Mouse (Mus musculus) cortical plate, adult 2 months (tissue): Measurements from ENCODE around the gene Ehd1.
A peak's percentile ranks its signal among the peaks of the same experiment; 100 is the strongest.

Source experiments
- CTCF ChIP-seq: fragments of 200-500 bp; IDR thresholded peaks from 2 replicates; pipeline ENCODE4 v1.5.1; 2011; ENCODE audit warnings: mild to moderate bottlenecking, control low read depth, low read length; ENCODE audit not compliant: insufficient read depth; ENCODE audit errors: extremely low read depth
- POLR2A ChIP-seq: fragments of 200-500 bp; IDR thresholded peaks from 2 replicates; pipeline ENCODE4 v1.6.1; 2011; ENCODE audit warnings: mild to moderate bottlenecking, low read length, control low read depth; ENCODE audit not compliant: insufficient read depth; ENCODE audit errors: extremely low read depth

- peak; percentile 60; the same call in 1 of the 2 replicates for TF ChIP-seq POLR2A
- no peak for TF ChIP-seq CTCF
Measured at GRCm38 (mm10) chr19:6334673-6335457, 58.3 kb downstream of the Ehd1 start, which contains the start of gene Men1.
